Mouse (Mus musculus): ENCODE results near the gene Ctbp2. TPM values are rescaled to one million over a fixed set of nuclear protein-coding genes. Genes with fewer than 3 reads are reported as not detected.

Ctbp2 gene
- polyA plus RNA-seq (2012; rRNA removed; ENCODE audit: low replicate concordance) = 39.2 and 90.9 TPM in 2 replicates

DNA sequence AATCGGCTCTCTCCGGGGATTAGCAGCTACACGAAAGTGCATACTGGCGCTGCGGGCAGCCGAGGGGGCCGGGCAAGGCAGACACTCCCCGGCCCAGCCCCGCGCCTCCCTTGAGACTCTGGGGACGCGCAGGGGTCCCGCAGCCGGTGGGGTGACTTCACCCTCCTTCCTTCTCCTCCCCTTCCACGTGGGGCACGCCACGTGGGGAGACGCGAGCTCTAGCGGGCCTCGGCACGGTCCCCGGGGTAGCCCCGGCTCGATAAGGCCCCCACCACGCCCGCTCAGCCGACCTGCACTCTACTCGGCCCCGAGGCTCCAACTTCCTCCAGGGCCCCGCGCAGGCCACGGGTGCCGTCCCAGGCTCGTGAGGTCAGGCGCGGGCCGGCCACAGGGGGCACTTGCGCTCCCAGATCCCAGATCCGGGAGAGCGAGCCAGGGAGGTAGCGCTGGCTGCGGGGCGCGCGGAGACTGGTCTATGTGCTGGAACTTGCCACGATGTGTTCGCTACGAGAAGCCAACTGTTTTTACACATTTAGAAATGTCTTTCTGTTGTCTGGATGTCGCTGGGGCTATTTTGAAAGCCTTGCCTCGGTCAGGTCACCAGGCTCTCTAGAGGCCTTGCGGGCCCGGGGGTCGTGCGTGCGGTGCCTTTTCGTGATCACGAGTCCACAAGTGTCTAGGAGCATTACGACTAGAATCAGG, at the start of gene Ctbp2:
Ctbp2 (minus strand) TSS at position 356 of the 702 bp plus-strand sequence.

DNA sequence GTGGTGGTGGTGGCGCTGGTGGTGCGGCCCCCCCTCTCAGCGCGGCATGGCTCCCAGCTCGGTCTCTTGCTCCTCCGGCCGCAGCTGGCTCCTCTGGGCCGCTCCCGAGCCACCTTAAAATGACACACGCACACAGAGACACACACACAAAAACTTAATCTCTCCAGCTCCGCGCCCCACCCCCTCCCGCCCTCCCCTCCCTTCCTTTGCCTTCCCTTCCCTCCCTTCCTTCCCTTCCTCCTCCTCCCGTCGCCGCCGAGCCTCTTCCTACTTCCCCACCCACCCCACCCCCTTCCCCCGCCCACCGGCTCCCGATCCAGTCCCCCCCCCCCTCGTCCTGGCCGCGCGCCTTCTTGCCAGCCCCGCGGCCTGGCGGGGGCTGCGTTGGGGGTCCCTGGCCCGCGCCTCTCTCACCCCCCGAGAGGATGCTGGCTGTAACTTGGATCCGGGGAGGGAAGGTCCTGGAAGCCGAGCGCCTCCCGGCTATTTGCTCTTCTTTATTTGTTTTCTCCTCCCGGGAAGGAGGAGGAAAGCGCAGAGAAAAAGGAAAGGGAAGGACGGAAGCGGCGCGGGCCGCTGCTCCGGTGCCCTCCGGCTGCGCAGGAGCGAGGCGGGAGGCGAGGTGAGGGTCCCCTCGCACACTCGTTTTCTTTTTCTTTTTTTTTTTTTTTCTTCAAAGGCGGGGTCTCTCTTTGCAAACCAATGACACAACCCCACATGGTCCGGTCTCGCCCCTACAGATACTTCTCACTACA, 733 bp downstream of the Ctbp2 start, which contains the start of gene Fgfr2:
Fgfr2 (minus strand) TSS at position 107 of the 755 bp plus-strand sequence.

Other genes with a start within 250 kb of the Ctbp2 start
- gene Zranb1, start 193.2 kb downstream of the Ctbp2 start, polyA plus RNA-seq (2012; rRNA removed; ENCODE audit: low replicate concordance) = 11.1 and 11.5 TPM in 2 replicates
- gene Fgfr2, start 1.0 kb downstream of the Ctbp2 start, polyA plus RNA-seq (2012; rRNA removed; ENCODE audit: low replicate concordance) = 11.7 and 84.7 TPM in 2 replicates